Mouse (Mus musculus): ENCODE data around the gene Bach2. TPM values are rescaled to one million over a fixed set of nuclear protein-coding genes. Genes with fewer than 3 reads are reported as not detected.

The Bach2 gene
- total RNA-seq, 2 experiments from 2014 or later: 20.8 to 25.8 TPM

GRCm38 (mm10) chr4:32357996-32358600 lies 119.5 kb downstream of the Bach2 start:
- intact Hi-C loops (cut with DNase I): no loop called here
- TF ChIP-seq CTCF (IDR thresholded peaks at IDR 0.05): peak; percentile 24
- Histone ChIP-seq H3K4me3 (no peak overlapping the region), H3K27ac (no peak overlapping the region)
- no peak for DNase-seq (ENCODE audit: extremely low spot score in 1 of 2, low spot score in 2 of 2)

GRCm38 (mm10) chr4:32358602-32359464 lies 120.2 kb downstream of the Bach2 start:
- intact Hi-C loops (cut with DNase I): no loop called here
- Histone ChIP-seq H3K4me3 (no peak overlapping the region), H3K27ac (no peak overlapping the region; the same call in 1 of the 2 replicates)
- no peak for DNase-seq (ENCODE audit: extremely low spot score in 1 of 2, low spot score in 2 of 2)
- TF ChIP-seq CTCF (IDR thresholded peaks at IDR 0.05): no peak

GRCm38 (mm10) chr4:32359634-32360033 lies 121.0 kb downstream of the Bach2 start:
- H3K27ac ChIP-seq: no peak overlapping the region
- intact Hi-C loops (cut with DNase I): no loop called here
- no peak for DNase-seq (ENCODE audit: extremely low spot score in 1 of 2, low spot score in 2 of 2)
- no peak for TF ChIP-seq CTCF (IDR thresholded peaks at IDR 0.05)
- no peak overlapping the region for H3K4me3 ChIP-seq

- Histone ChIP-seq H3K4me3 (no peak overlapping the region), H3K27ac (no peak overlapping the region)
- intact Hi-C loops (cut with DNase I): no loop called here
- no peak for TF ChIP-seq CTCF (IDR thresholded peaks at IDR 0.05)
- DNase-seq (ENCODE audit: extremely low spot score in 1 of 2, low spot score in 2 of 2): no peak
Measured at GRCm38 (mm10) chr4:32360496-32360895, 121.9 kb downstream of the Bach2 start.

- intact Hi-C loops (cut with DNase I): no loop called here
- no peak for TF ChIP-seq CTCF (IDR thresholded peaks at IDR 0.05)
- no peak for DNase-seq (ENCODE audit: extremely low spot score in 1 of 2, low spot score in 2 of 2)
- H3K4me3 ChIP-seq: no peak overlapping the region
- no peak overlapping the region for H3K27ac ChIP-seq
Measured at GRCm38 (mm10) chr4:32363488-32363984, 124.9 kb downstream of the Bach2 start.

- intact Hi-C loops (cut with DNase I): no loop called here
- DNase-seq (ENCODE audit: extremely low spot score in 1 of 2, low spot score in 2 of 2): no peak
- TF ChIP-seq CTCF (IDR thresholded peaks at IDR 0.05): no peak
- Histone ChIP-seq H3K27ac (no peak overlapping the region), H3K4me3 (no peak overlapping the region)
Measured at GRCm38 (mm10) chr4:32365144-32365907, 126.7 kb downstream of the Bach2 start.

- DNase-seq (ENCODE audit: extremely low spot score in 1 of 2, low spot score in 2 of 2): no peak
- Histone ChIP-seq H3K27ac (no peak overlapping the region), H3K4me3 (no peak overlapping the region)
- no peak for TF ChIP-seq CTCF (IDR thresholded peaks at IDR 0.05)
- intact Hi-C loops (cut with DNase I): no loop called here
Measured at GRCm38 (mm10) chr4:32366176-32366575, 127.6 kb downstream of the Bach2 start.

- H3K27ac ChIP-seq: no peak overlapping the region
- no peak for DNase-seq (ENCODE audit: extremely low spot score in 1 of 2, low spot score in 2 of 2)
- intact Hi-C loops (cut with DNase I): no loop called here
- H3K4me3 ChIP-seq: no peak overlapping the region
- TF ChIP-seq CTCF (IDR thresholded peaks at IDR 0.05): no peak
Measured at GRCm38 (mm10) chr4:32368345-32368744, 129.7 kb downstream of the Bach2 start.

GRCm38 (mm10) chr4:32373085-32373484 lies 134.5 kb downstream of the Bach2 start:
- Histone ChIP-seq H3K4me3 (no peak overlapping the region), H3K27ac (no peak overlapping the region; the same call in 1 of the 2 replicates)
- intact Hi-C loops (cut with DNase I): no loop called here
- DNase-seq (ENCODE audit: extremely low spot score in 1 of 2, low spot score in 2 of 2): peak; percentile 54 to 59
- no peak for TF ChIP-seq CTCF (IDR thresholded peaks at IDR 0.05)

GRCm38 (mm10) chr4:32373527-32373926 lies 134.9 kb downstream of the Bach2 start:
- no peak overlapping the region for H3K4me3 ChIP-seq
- intact Hi-C loops (cut with DNase I): no loop called here
- H3K27ac ChIP-seq: no peak overlapping the region

GRCm38 (mm10) chr4:32374751-32375582 lies 136.4 kb downstream of the Bach2 start:
- H3K4me3 ChIP-seq: no peak overlapping the region
- intact Hi-C loops (cut with DNase I): no loop called here
- DNase-seq (ENCODE audit: extremely low spot score in 1 of 2, low spot score in 2 of 2): no peak
- H3K27ac ChIP-seq: no peak overlapping the region
- TF ChIP-seq CTCF (IDR thresholded peaks at IDR 0.05): no peak

More at GRCm38 (mm10) chr4:32373527-32373926, 134.9 kb downstream of the Bach2 start:
- TF ChIP-seq CTCF (IDR thresholded peaks at IDR 0.05): no peak
- no peak for DNase-seq (ENCODE audit: extremely low spot score in 1 of 2, low spot score in 2 of 2)
